9 mouse cellular contexts compared by ENCODE assay signal in the genomic region with DNA sequence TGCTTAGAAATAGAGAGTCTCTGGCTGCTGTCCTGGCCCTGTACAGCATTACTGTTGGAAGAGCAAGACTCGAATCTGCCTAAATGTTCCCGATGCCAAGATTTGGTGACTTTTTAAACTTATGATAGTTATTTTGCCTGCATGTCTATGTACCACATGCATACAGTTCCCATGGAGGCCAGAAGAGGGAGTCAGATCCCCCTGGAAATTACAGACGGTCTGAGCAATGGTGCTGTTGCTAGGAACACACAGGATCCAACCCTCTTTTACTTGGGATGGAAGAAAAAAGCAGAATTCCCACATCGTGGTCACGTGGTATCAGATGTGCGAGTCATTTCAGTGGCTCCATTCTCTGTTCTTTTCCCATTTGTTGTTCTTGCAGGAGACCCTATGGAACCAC. TPM values are rescaled to one million over a fixed set of nuclear protein-coding genes. Genes with fewer than 3 reads are reported as not detected.
DNase-seq lines count a peak whose midpoint lies in the region; ATAC-seq lines count a peak whose summit lies in the region.
"Had no signal": no experiment of that assay in that cellular context is flagged by ENCODE, and none has a peak within 500 bp of the region (broad histone marks: within the 10 kb centered on the region; RNA-seq: fewer than 3 reads in every experiment).

No protein-coding gene starts in this region.

- no peak overlapping the region for H3K4me2 ChIP-seq in kidney, embryonic 15.5 days
- H3K4me2 ChIP-seq: heart, embryonic 13.5 days; limb, embryonic 15.5 days had no signal

- H3K9me3 ChIP-seq in kidney, embryonic 15.5 days (replicated peaks): no peaks in the 10 kb centered on the region
- H3K9me3 ChIP-seq in embryonic facial prominence, embryonic 10.5 days: no peaks in the 10 kb centered on the region
- H3K9me3 ChIP-seq in forebrain, embryonic 10.5 days: no peaks in the 10 kb centered on the region
- H3K9me3 ChIP-seq: heart, embryonic 13.5 days; limb, embryonic 15.5 days had no signal

- peaks cover 68% of the 10 kb centered on the region for H3K36me3 ChIP-seq in kidney, embryonic 15.5 days
- H3K36me3 ChIP-seq in embryonic facial prominence, embryonic 10.5 days (replicated peaks): peaks cover 80% of the 10 kb centered on the region
- peaks cover 78% of the 10 kb centered on the region for H3K36me3 ChIP-seq in forebrain, embryonic 10.5 days (replicated peaks)

- no peaks in the 10 kb centered on the region for H3K27me3 ChIP-seq in kidney, embryonic 15.5 days
- H3K27me3 ChIP-seq in embryonic facial prominence, embryonic 10.5 days (replicated peaks; ENCODE audit: low read depth, poor library complexity, severe bottlenecking): no peaks in the 10 kb centered on the region
- H3K27me3 ChIP-seq in forebrain, embryonic 10.5 days (ENCODE audit: poor library complexity, severe bottlenecking): no peaks in the 10 kb centered on the region
- H3K27me3 ChIP-seq: heart, embryonic 13.5 days; limb, embryonic 15.5 days had no signal

- WGBS in kidney, embryonic 15.5 days: 74% methylated on average over 6 of the region's 6 CpGs
- WGBS in embryonic facial prominence, embryonic 10.5 days: 85% methylated on average over 6 of the region's 6 CpGs
- 80% methylated on average over 6 of the region's 6 CpGs for WGBS in forebrain, embryonic 10.5 days

- DNase-seq in kidney, adult 18-20 months: peak; percentile 40
- peak; percentile 15 for DNase-seq in urinary bladder, postnatal 14 days (ENCODE audit: low spot score)
- DNase-seq in urinary bladder, postnatal 4 days (ENCODE audit: low spot score in 2 of 2): no peak
- DNase-seq in embryonic facial prominence, embryonic 10.5 days (ENCODE audit: low spot score): peak; percentile 17
- no peak for DNase-seq in forebrain, embryonic 10.5 days (ENCODE audit: extremely low spot score, low spot score)

- no peak overlapping the region for H3K4me3 ChIP-seq in kidney, embryonic 15.5 days (replicated peaks)
- H3K4me3 ChIP-seq in embryonic facial prominence, embryonic 10.5 days: no peak overlapping the region
- H3K4me3 ChIP-seq in forebrain, embryonic 10.5 days: no peak overlapping the region
- H3K4me3 ChIP-seq: heart, embryonic 13.5 days; limb, embryonic 15.5 days had no signal

- H3K9ac ChIP-seq in kidney, embryonic 15.5 days: no peak overlapping the region
- H3K9ac ChIP-seq: heart, embryonic 13.5 days; limb, embryonic 15.5 days had no signal

- ATAC-seq in kidney, embryonic 15.5 days (replicated peaks; ENCODE audit: low FRiP score): no peak
- ATAC-seq in erythroid progenitor cell, adult 5-6 weeks (replicated peaks; ENCODE audit: low FRiP score, poor library complexity, severe bottlenecking): no peak

- H3K4me1 ChIP-seq in kidney, embryonic 15.5 days: no peaks in the 10 kb centered on the region
- H3K4me1 ChIP-seq in embryonic facial prominence, embryonic 10.5 days: no peaks in the 10 kb centered on the region
- no peaks in the 10 kb centered on the region for H3K4me1 ChIP-seq in forebrain, embryonic 10.5 days
- H3K4me1 ChIP-seq: heart, embryonic 13.5 days; limb, embryonic 15.5 days had no signal

- no peak overlapping the region for H3K27ac ChIP-seq in kidney, embryonic 15.5 days
- no peak overlapping the region for H3K27ac ChIP-seq in embryonic facial prominence, embryonic 10.5 days (replicated peaks)
- no peak overlapping the region for H3K27ac ChIP-seq in forebrain, embryonic 10.5 days
- H3K27ac ChIP-seq: heart, embryonic 13.5 days; limb, embryonic 15.5 days had no signal

RNA-seq across cellular contexts. Expression of a gene that starts 39.2 kb away (rescaled TPM):
- polyA plus RNA-seq in kidney, embryonic 15.5 days (2015; fragmentation: Nextera tagmentation; extraction: Ambion mirVana): 0.36 and 0.44 TPM in 2 replicates
- polyA plus RNA-seq in embryonic facial prominence, embryonic 10.5 days (2016; fragmentation: Nextera tagmentation; extraction: Ambion mirVana): 1.3 and 1.8 TPM in 2 replicates
- total RNA-seq in erythroid progenitor cell, adult 5-6 weeks (2015; ENCODE audit: low replicate concordance): 0.42 and 4.0 TPM in 2 replicates
- total RNA-seq in erythroid progenitor cell, adult 5-6 weeks (2017; ENCODE audit: low replicate concordance): 0.53 and 0.64 TPM in 2 replicates
- 1.2 and 1.9 TPM in 2 replicates for polyA plus RNA-seq in forebrain, embryonic 10.5 days (2016; fragmentation: Nextera tagmentation; extraction: Ambion mirVana)
- polyA plus RNA-seq: heart, embryonic 13.5 days had no signal

RNA-seq across cellular contexts. Expression of a gene that starts 39.8 kb away (rescaled TPM):
- 23.8 and 23.9 TPM in 2 replicates for polyA plus RNA-seq in kidney, embryonic 15.5 days (2015; fragmentation: Nextera tagmentation; extraction: Ambion mirVana)
- polyA plus RNA-seq in embryonic facial prominence, embryonic 10.5 days (2016; fragmentation: Nextera tagmentation; extraction: Ambion mirVana): 25.1 and 27.5 TPM in 2 replicates
- 3.2 and 11.3 TPM in 2 replicates for total RNA-seq in erythroid progenitor cell, adult 5-6 weeks (2015; ENCODE audit: low replicate concordance)
- total RNA-seq in erythroid progenitor cell, adult 5-6 weeks (2017; ENCODE audit: low replicate concordance): 6.9 and 7.3 TPM in 2 replicates
- polyA plus RNA-seq in forebrain, embryonic 10.5 days (2016; fragmentation: Nextera tagmentation; extraction: Ambion mirVana): 25.3 and 25.9 TPM in 2 replicates

Comparison
In these comparisons a context has a peak if more than half of its experiments do, and no peak if none do; other contexts are left out.
1. DNase-seq: peak in kidney, adult 18-20 months (single experiment), urinary bladder, postnatal 14 days (single experiment) and embryonic facial prominence, embryonic 10.5 days (single experiment); none in urinary bladder, postnatal 4 days (0 of 2) and forebrain, embryonic 10.5 days (single experiment).